26 mouse cellular contexts compared by ENCODE assay signal in the genomic region with DNA sequence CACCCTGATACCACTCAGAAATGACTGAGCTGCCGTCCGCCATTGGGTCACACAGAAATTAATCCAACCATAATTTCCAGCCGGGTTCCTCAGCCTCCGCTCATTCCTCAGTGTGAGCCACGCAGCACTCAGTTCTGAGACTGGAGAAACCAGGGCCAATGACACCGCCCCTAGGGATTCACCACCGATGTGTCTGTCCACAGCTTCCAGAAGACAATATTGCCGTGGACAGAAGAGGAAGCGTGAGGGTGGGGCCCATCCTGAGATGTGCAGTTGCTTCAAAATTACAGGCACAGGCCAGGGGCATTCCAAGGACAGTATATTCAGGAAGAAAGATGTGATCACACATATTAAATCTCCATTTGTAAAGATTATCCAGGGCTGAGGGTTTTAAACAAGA. TPM values are rescaled to one million over a fixed set of nuclear protein-coding genes. Genes with fewer than 3 reads are reported as not detected.
DNase-seq lines count a peak whose midpoint lies in the region; ATAC-seq and TF ChIP-seq lines count a peak whose summit lies in the region.
"Had no signal": no experiment of that assay in that cellular context is flagged by ENCODE, and none has a peak within 500 bp of the region (broad histone marks: within the 10 kb centered on the region; RNA-seq: fewer than 3 reads in every experiment).

No protein-coding gene starts in this region.

- TF ChIP-seq CTCF in lung, adult 2 months (IDR thresholded peaks at IDR 0.05; ENCODE audit: insufficient read depth, low read length) = no peak

- H3K4me3 ChIP-seq in heart, embryonic 10.5 days = no peak overlapping the region
- H3K4me3 ChIP-seq in lung, adult 2 months (replicated peaks; ENCODE audit: extremely low read depth, low read depth, low read length) = no peak overlapping the region
- no peak overlapping the region for H3K4me3 ChIP-seq in hindbrain, embryonic 11.5 days (ENCODE audit: low read depth, low read length)
- H3K4me3 ChIP-seq: forebrain, embryonic 10.5 days; forebrain, embryonic 13.5 days; heart, embryonic 12.5 days; heart, embryonic 15.5 days; hindbrain, embryonic 13.5 days had no signal

- H3K4me1 ChIP-seq in heart, embryonic 10.5 days = no peaks in the 10 kb centered on the region
- no peaks in the 10 kb centered on the region for H3K4me1 ChIP-seq in lung, adult 2 months (ENCODE audit: control insufficient read depth, insufficient read depth, low read length)
- H3K4me1 ChIP-seq in hindbrain, embryonic 11.5 days (replicated peaks; ENCODE audit: control insufficient read depth, insufficient read depth, low read length) = no peaks in the 10 kb centered on the region
- H3K4me1 ChIP-seq: forebrain, embryonic 13.5 days; heart, embryonic 12.5 days; hindbrain, embryonic 13.5 days had no signal

- no peaks in the 10 kb centered on the region for H3K9me3 ChIP-seq in heart, embryonic 10.5 days
- H3K9me3 ChIP-seq in hindbrain, embryonic 11.5 days (ENCODE audit: control insufficient read depth, low read length) = no peaks in the 10 kb centered on the region
- H3K9me3 ChIP-seq: forebrain, embryonic 10.5 days; forebrain, embryonic 13.5 days; heart, embryonic 12.5 days; heart, embryonic 15.5 days; hindbrain, embryonic 13.5 days had no signal

- WGBS in heart, embryonic 10.5 days = 86% methylated on average over 9 of the region's 9 CpGs
- WGBS in lung, adult 2 months = 56% methylated on average over 9 of the region's 9 CpGs
- 86% methylated on average over 9 of the region's 9 CpGs for WGBS in hindbrain, embryonic 11.5 days

- no peak for TF ChIP-seq POLR2A in lung, adult 2 months (IDR thresholded peaks at IDR 0.05; ENCODE audit: borderline replicate concordance, extremely low read depth, low read depth, low read length)

- peak; percentile 67 for DNase-seq in heart, embryonic 10.5 days (ENCODE audit: low spot score)
- DNase-seq in heart, postnatal 25 days (ENCODE audit: low spot score) = no peak
- peak; percentile 32 for DNase-seq in kidney, postnatal 14 days
- no peak for DNase-seq in kidney, adult 9 months
- DNase-seq in lung, adult 18-20 months = peak; percentile 16 to 18
- no peak for DNase-seq in lung, adult 2 months
- DNase-seq in lung, postnatal 25 days (ENCODE audit: low spot score) = peak; percentile 46
- no peak for DNase-seq in hindbrain, embryonic 11.5 days (ENCODE audit: low spot score)
- DNase-seq: adrenal gland, postnatal 10 days; adrenal gland, postnatal 36 days; B cell, adult 2 months; cerebellum, adult 18-20 months; cerebellum, adult 9-10 months; cerebellum, postnatal 14 days; gastrocnemius, postnatal 10 days; gastrocnemius, postnatal 36 days; heart, postnatal 10 days had no signal

- no peak overlapping the region for H3K4me2 ChIP-seq in hindbrain, embryonic 11.5 days (replicated peaks; ENCODE audit: low read depth, low read length)
- H3K4me2 ChIP-seq: forebrain, embryonic 13.5 days; heart, embryonic 12.5 days; heart, embryonic 15.5 days; hindbrain, embryonic 13.5 days had no signal

- H3K36me3 ChIP-seq in heart, embryonic 10.5 days = no peaks in the 10 kb centered on the region
- no peaks in the 10 kb centered on the region for H3K36me3 ChIP-seq in hindbrain, embryonic 11.5 days (ENCODE audit: control insufficient read depth, insufficient read depth, low read length)
- H3K36me3 ChIP-seq: forebrain, embryonic 10.5 days; G1E; heart, embryonic 12.5 days; heart, embryonic 15.5 days; hindbrain, embryonic 13.5 days had no signal

- intact Hi-C loops in heart, postnatal 25 days (cut with DNase I) = no loop called here

- 0 out of 2 replicates have a peak, but pooled peaks cover 4% of the 10 kb centered on the region for H3K27me3 ChIP-seq in heart, embryonic 10.5 days (ENCODE audit: insufficient read depth, poor library complexity, severe bottlenecking)
- H3K27me3 ChIP-seq in hindbrain, embryonic 11.5 days (ENCODE audit: control insufficient read depth, insufficient read depth, low read length) = no peaks in the 10 kb centered on the region
- H3K27me3 ChIP-seq: forebrain, embryonic 13.5 days; heart, embryonic 12.5 days; heart, embryonic 15.5 days; hindbrain, embryonic 13.5 days; Patski had no signal

- no peak overlapping the region for H3K9ac ChIP-seq in hindbrain, embryonic 11.5 days (ENCODE audit: low read depth, low read length)
- H3K9ac ChIP-seq: forebrain, embryonic 13.5 days; heart, embryonic 12.5 days; heart, embryonic 15.5 days; hindbrain, embryonic 13.5 days had no signal

- no peak overlapping the region for H3K27ac ChIP-seq in heart, embryonic 10.5 days
- no peak overlapping the region for H3K27ac ChIP-seq in hindbrain, embryonic 11.5 days (ENCODE audit: low read depth, low read length)
- H3K27ac ChIP-seq: forebrain, embryonic 10.5 days; forebrain, embryonic 13.5 days; heart, embryonic 15.5 days; hindbrain, embryonic 13.5 days had no signal

- no peak for ATAC-seq in hindbrain, embryonic 11.5 days (ENCODE audit: low FRiP score)
- ATAC-seq: forebrain, embryonic 13.5 days; forebrain, embryonic 16.5 days; hindbrain, embryonic 16.5 days; Patski had no signal

RNA-seq across cellular contexts. Expression of a gene that starts 25.4 kb away (rescaled TPM):
- polyA plus RNA-seq in heart, embryonic 10.5 days (2016; fragmentation: Nextera tagmentation; extraction: Ambion mirVana) = 37.8 and 47.0 TPM in 2 replicates
- total RNA-seq in heart, postnatal 25 days (2021) = 10 to 100 TPM; 13.9 to 14.3 TPM
- polyA plus RNA-seq in lung, adult 2 months (2012; rRNA removed) = 23.3 and 27.1 TPM in 2 replicates
- 39.9 and 46.1 TPM in 2 replicates for polyA plus RNA-seq in hindbrain, embryonic 11.5 days (2014; fragmentation: Nextera tagmentation; extraction: Ambion mirVana)
- total RNA-seq: G1E had no signal

Comparison
In these comparisons a context has a peak if more than half of its experiments do, and no peak if none do; other contexts are left out.
1. DNase-seq: peak in heart, embryonic 10.5 days (single experiment), kidney, postnatal 14 days (single experiment), lung, adult 18-20 months (2 of 2) and lung, postnatal 25 days (single experiment); none in heart, postnatal 25 days (single experiment), kidney, adult 9 months (single experiment), lung, adult 2 months (single experiment) and hindbrain, embryonic 11.5 days (single experiment).